Mouse (Mus musculus): Measurements from ENCODE around the gene Sbk3.

The Sbk3 gene

GRCm38 (mm10) chr7:4993999-4994788 lies 23.2 kb upstream of the Sbk3 start:
- CTCF ChIA-PET: no interaction called here

- CTCF ChIA-PET: no interaction called here
These were observed 22.5 kb upstream of the Sbk3 start for GRCm38 (mm10) chr7:4993347-4993998.

- CTCF ChIA-PET: no interaction called here
These were observed 17.3 kb upstream of the Sbk3 start for GRCm38 (mm10) chr7:4988250-4988649.

- CTCF ChIA-PET: no interaction called here
These were observed 5.9 kb upstream of the Sbk3 start for GRCm38 (mm10) chr7:4976832-4977231.

- CTCF ChIA-PET: no interaction called here
These were observed 4.5 kb upstream of the Sbk3 start for GRCm38 (mm10) chr7:4975455-4975854.

GRCm38 (mm10) chr7:4972321-4973047 lies 1.5 kb upstream of the Sbk3 start:
- CTCF ChIA-PET: no interaction called here

- CTCF ChIA-PET: no interaction called here
These were observed 742 bp upstream of the Sbk3 start for GRCm38 (mm10) chr7:4971710-4972109.

GRCm38 (mm10) chr7:4964988-4965387 lies 6.0 kb downstream of the Sbk3 start:
- CTCF ChIA-PET: no interaction called here

GRCm38 (mm10) chr7:4964272-4964671 lies 6.7 kb downstream of the Sbk3 start, which contains the start of gene Sbk2:
TSS of gene Sbk2 (minus strand) at chr7:4964406.
- CTCF ChIA-PET: interaction anchor here (0.5 kb wide), 1 partner anchor 113 kb away, joined by 3 read pairs; no protein-coding TSS in a partner anchor

GRCm38 (mm10) chr7:4963527-4963926 lies 7.4 kb downstream of the Sbk3 start:
- CTCF ChIA-PET: interaction anchor here (0.5 kb wide), 1 partner anchor 114 kb away, joined by 3 read pairs; no protein-coding TSS in a partner anchor

- CTCF ChIA-PET: no interaction called here
These were observed 13.6 kb downstream of the Sbk3 start for GRCm38 (mm10) chr7:4957361-4957760.

- CTCF ChIA-PET: no interaction called here
These were observed 17.0 kb downstream of the Sbk3 start for GRCm38 (mm10) chr7:4953815-4954445.

GRCm38 (mm10) chr7:4950561-4951342 lies 20.2 kb downstream of the Sbk3 start:
- CTCF ChIA-PET: no interaction called here

- CTCF ChIA-PET: no interaction called here
These were observed 22.6 kb downstream of the Sbk3 start for GRCm38 (mm10) chr7:4948386-4948785.

- CTCF ChIA-PET: no interaction called here
These were observed 23.1 kb downstream of the Sbk3 start for GRCm38 (mm10) chr7:4947855-4948254.

GRCm38 (mm10) chr7:4943223-4943815 lies 27.6 kb downstream of the Sbk3 start:
- CTCF ChIA-PET: interaction anchor here (0.5 kb wide), 1 partner anchor 29 kb away, joined by 7 read pairs; no protein-coding TSS in a partner anchor

GRCm38 (mm10) chr7:4942673-4943072 lies 28.3 kb downstream of the Sbk3 start:
- CTCF ChIA-PET: interaction anchor here (0.5 to 0.6 kb wide), 2 partner anchors 28 to 72 kb away, joined by 3 to 7 read pairs; partner anchors contain the start of gene Fiz1

- CTCF ChIA-PET: interaction anchor here (0.6 to 1.2 kb wide), 4 partner anchors 13 to 187 kb away, joined by 3 read pairs; partner anchors contain the start of gene Cox6b2
These were observed 30.9 kb downstream of the Sbk3 start for GRCm38 (mm10) chr7:4940068-4940479.

- CTCF ChIA-PET: interaction anchor here (0.6 kb wide), 1 partner anchor 329 kb away, joined by 15 read pairs; no protein-coding TSS in a partner anchor
These were observed 32.5 kb downstream of the Sbk3 start for GRCm38 (mm10) chr7:4938456-4938855.

- CTCF ChIA-PET: no interaction called here
These were observed 33.6 kb downstream of the Sbk3 start for GRCm38 (mm10) chr7:4937392-4937791.

- CTCF ChIA-PET: no interaction called here
These were observed 34.1 kb downstream of the Sbk3 start for GRCm38 (mm10) chr7:4936832-4937231.

All from spleen, embryonic (tissue).